In genomic region chr6:91209780-91210179, GRCm38 (mm10) we compare ENCODE assay signal across 12 mouse cellular contexts. TPM values are rescaled to one million over a fixed set of nuclear protein-coding genes. Genes with fewer than 3 reads are reported as not detected.
DNase-seq lines count a peak whose midpoint lies in the region; ATAC-seq and TF ChIP-seq lines count a peak whose summit lies in the region.
"Had no signal": no experiment of that assay in that cellular context is flagged by ENCODE, and none has a peak within 500 bp of the region (broad histone marks: within the 10 kb centered on the region; RNA-seq: fewer than 3 reads in every experiment).

No protein-coding gene starts in this region.

- ATAC-seq in hindbrain, postnatal 0 days = no peak; the same call in 1 of the 2 replicates
- peak; percentile 47; the same call in 1 of the 2 replicates for ATAC-seq in midbrain, embryonic 12.5 days (ENCODE audit: low FRiP score, low read depth)
- no peak for ATAC-seq in midbrain, embryonic 13.5 days
- ATAC-seq in embryonic facial prominence, embryonic 13.5 days (ENCODE audit: insufficient number of reproducible peaks, insufficient read depth, low FRiP score, low TSS enrichment, low read depth) = peak; percentile 21; the same call in 1 of the 2 replicates
- ATAC-seq in limb, embryonic 13.5 days (ENCODE audit: low FRiP score, low read depth) = peak; percentile 35

- no peak for TF ChIP-seq CTCF in hindbrain, postnatal 0 days (IDR thresholded peaks at IDR 0.05; ENCODE audit: low read depth)

- 12% methylated on average over 2 of the region's 2 CpGs for WGBS in hindbrain, embryonic 10.5 days
- 24% methylated on average over 2 of the region's 2 CpGs for WGBS in hindbrain, postnatal 0 days
- WGBS in midbrain, embryonic 12.5 days = 0% methylated on average over 2 of the region's 2 CpGs
- WGBS in midbrain, embryonic 13.5 days = 6% methylated on average over 2 of the region's 2 CpGs
- 5% methylated on average over 2 of the region's 2 CpGs for WGBS in embryonic facial prominence, embryonic 13.5 days
- WGBS in limb, embryonic 13.5 days = 0% methylated on average over 2 of the region's 2 CpGs

- peaks cover 45% of the 10 kb centered on the region for H3K4me1 ChIP-seq in hindbrain, embryonic 10.5 days (replicated peaks)
- H3K4me1 ChIP-seq in hindbrain, postnatal 0 days (ENCODE audit: insufficient read depth, low read length) = peaks cover 8% of the 10 kb centered on the region
- peaks cover 20% of the 10 kb centered on the region for H3K4me1 ChIP-seq in midbrain, embryonic 12.5 days
- peaks cover 20% of the 10 kb centered on the region for H3K4me1 ChIP-seq in midbrain, embryonic 13.5 days (replicated peaks)
- peaks cover 69% of the 10 kb centered on the region for H3K4me1 ChIP-seq in embryonic facial prominence, embryonic 13.5 days
- H3K4me1 ChIP-seq in limb, embryonic 13.5 days = peaks cover 76% of the 10 kb centered on the region

- H3K27ac ChIP-seq in hindbrain, embryonic 10.5 days = peak overlapping the region; percentile 76
- H3K27ac ChIP-seq in hindbrain, postnatal 0 days = no peak overlapping the region
- 0 out of 2 replicates have a peak overlapping the region, but pooled peaks have one; percentile 0 for H3K27ac ChIP-seq in midbrain, embryonic 12.5 days (replicated peaks)
- no peak overlapping the region for H3K27ac ChIP-seq in midbrain, embryonic 13.5 days
- H3K27ac ChIP-seq in embryonic facial prominence, embryonic 13.5 days = peak overlapping the region; percentile 79
- H3K27ac ChIP-seq in limb, embryonic 13.5 days = peak overlapping the region; percentile 78
- H3K27ac ChIP-seq: gastrocnemius, adult 2 months had no signal

- H3K36me3 ChIP-seq in hindbrain, embryonic 10.5 days = no peaks in the 10 kb centered on the region
- H3K36me3 ChIP-seq in hindbrain, postnatal 0 days (ENCODE audit: insufficient read depth, low read length) = no peaks in the 10 kb centered on the region
- no peaks in the 10 kb centered on the region for H3K36me3 ChIP-seq in midbrain, embryonic 12.5 days
- no peaks in the 10 kb centered on the region for H3K36me3 ChIP-seq in midbrain, embryonic 13.5 days
- no peaks in the 10 kb centered on the region for H3K36me3 ChIP-seq in embryonic facial prominence, embryonic 13.5 days
- H3K36me3 ChIP-seq in limb, embryonic 13.5 days = no peaks in the 10 kb centered on the region

- DNase-seq in hindbrain, embryonic 10.5 days (ENCODE audit: low spot score) = peak; percentile 19
- DNase-seq in hindbrain, postnatal 0 days (ENCODE audit: low spot score) = no peak
- DNase-seq in right cerebral cortex, postnatal 25 days = no peak
- no peak for DNase-seq in cerebellum, adult 11 months
- DNase-seq: gastrocnemius, adult 2 months; kidney, adult 2 months; thymus, postnatal 25 days had no signal

- no peak overlapping the region for H3K4me3 ChIP-seq in hindbrain, embryonic 10.5 days
- no peak overlapping the region for H3K4me3 ChIP-seq in hindbrain, postnatal 0 days (ENCODE audit: low read length)
- no peak overlapping the region for H3K4me3 ChIP-seq in midbrain, embryonic 12.5 days
- no peak overlapping the region for H3K4me3 ChIP-seq in midbrain, embryonic 13.5 days (replicated peaks)
- H3K4me3 ChIP-seq in embryonic facial prominence, embryonic 13.5 days = no peak overlapping the region
- H3K4me3 ChIP-seq in limb, embryonic 13.5 days = no peak overlapping the region
- H3K4me3 ChIP-seq: gastrocnemius, adult 2 months had no signal

- no peak overlapping the region for H3K9ac ChIP-seq in hindbrain, postnatal 0 days (replicated peaks; ENCODE audit: low read length)
- no peak overlapping the region for H3K9ac ChIP-seq in midbrain, embryonic 12.5 days (replicated peaks)
- no peak overlapping the region for H3K9ac ChIP-seq in midbrain, embryonic 13.5 days (replicated peaks)
- no peak overlapping the region; the same call in 1 of the 2 replicates for H3K9ac ChIP-seq in embryonic facial prominence, embryonic 13.5 days
- H3K9ac ChIP-seq in limb, embryonic 13.5 days = no peak overlapping the region

- H3K27me3 ChIP-seq in hindbrain, embryonic 10.5 days (ENCODE audit: insufficient read depth, poor library complexity, severe bottlenecking) = peaks cover 43% of the 10 kb centered on the region
- no peaks in the 10 kb centered on the region; the same call in 1 of the 2 replicates for H3K27me3 ChIP-seq in hindbrain, postnatal 0 days (ENCODE audit: insufficient read depth, low read length)
- H3K27me3 ChIP-seq in midbrain, embryonic 12.5 days = peaks cover 32% of the 10 kb centered on the region
- H3K27me3 ChIP-seq in midbrain, embryonic 13.5 days = peaks cover 21% of the 10 kb centered on the region
- no peaks in the 10 kb centered on the region for H3K27me3 ChIP-seq in embryonic facial prominence, embryonic 13.5 days
- H3K27me3 ChIP-seq in limb, embryonic 13.5 days = no peaks in the 10 kb centered on the region

- no peaks in the 10 kb centered on the region for H3K9me3 ChIP-seq in hindbrain, embryonic 10.5 days
- H3K9me3 ChIP-seq in hindbrain, postnatal 0 days (ENCODE audit: low read length) = no peaks in the 10 kb centered on the region
- H3K9me3 ChIP-seq in midbrain, embryonic 12.5 days = no peaks in the 10 kb centered on the region
- H3K9me3 ChIP-seq in midbrain, embryonic 13.5 days = no peaks in the 10 kb centered on the region
- H3K9me3 ChIP-seq in embryonic facial prominence, embryonic 13.5 days = no peaks in the 10 kb centered on the region
- no peaks in the 10 kb centered on the region for H3K9me3 ChIP-seq in limb, embryonic 13.5 days

- no peak overlapping the region for H3K4me2 ChIP-seq in hindbrain, postnatal 0 days (ENCODE audit: low read depth, low read length)
- H3K4me2 ChIP-seq in midbrain, embryonic 12.5 days (replicated peaks) = no peak overlapping the region
- H3K4me2 ChIP-seq in midbrain, embryonic 13.5 days (replicated peaks) = no peak overlapping the region
- H3K4me2 ChIP-seq in embryonic facial prominence, embryonic 13.5 days = no peak overlapping the region
- 0 out of 2 replicates have a peak overlapping the region, but pooled peaks have one; percentile 1 for H3K4me2 ChIP-seq in limb, embryonic 13.5 days (replicated peaks)

RNA-seq across cellular contexts. Expression of gene Fbln2, which starts 2.5 kb away (rescaled TPM):
- polyA plus RNA-seq in hindbrain, embryonic 10.5 days (2016; fragmentation: Nextera tagmentation; extraction: Ambion mirVana) = 28.5 and 32.2 TPM in 2 replicates
- 50.6 and 50.9 TPM in 2 replicates for total RNA-seq in hindbrain, postnatal 0 days (2014; rRNA removed)
- 18.5 and 21.2 TPM in 2 replicates for polyA plus RNA-seq in hindbrain, postnatal 0 days (2015; fragmentation: Nextera tagmentation; extraction: Ambion mirVana)
- 41.7 and 66.6 TPM in 2 replicates for polyA plus RNA-seq in midbrain, embryonic 12.5 days (2016; fragmentation: Nextera tagmentation; extraction: Ambion mirVana)
- 10.8 and 11.1 TPM in 2 replicates for polyA plus RNA-seq in midbrain, embryonic 13.5 days (2015; fragmentation: Nextera tagmentation; extraction: Ambion mirVana)
- 298 and 344 TPM in 2 replicates for polyA plus RNA-seq in embryonic facial prominence, embryonic 13.5 days (2015; fragmentation: Nextera tagmentation; extraction: Ambion mirVana)
- polyA plus RNA-seq in limb, embryonic 13.5 days (2015; fragmentation: Nextera tagmentation; extraction: Ambion mirVana) = 192 and 196 TPM in 2 replicates
- total RNA-seq: common myeloid progenitor, adult 5-6 weeks had no signal

RNA-seq across cellular contexts. Expression of gene Hdac11, which starts 53.3 kb away (rescaled TPM):
- polyA plus RNA-seq in hindbrain, embryonic 10.5 days (2016; fragmentation: Nextera tagmentation; extraction: Ambion mirVana) = 12.3 and 15.6 TPM in 2 replicates
- total RNA-seq in hindbrain, postnatal 0 days (2014; rRNA removed) = 100 and 111 TPM in 2 replicates
- polyA plus RNA-seq in hindbrain, postnatal 0 days (2015; fragmentation: Nextera tagmentation; extraction: Ambion mirVana) = 50.1 and 50.7 TPM in 2 replicates
- 16.4 and 17.2 TPM in 2 replicates for polyA plus RNA-seq in midbrain, embryonic 12.5 days (2016; fragmentation: Nextera tagmentation; extraction: Ambion mirVana)
- polyA plus RNA-seq in midbrain, embryonic 13.5 days (2015; fragmentation: Nextera tagmentation; extraction: Ambion mirVana) = 28.8 and 32.1 TPM in 2 replicates
- 12.8 and 15.6 TPM in 2 replicates for polyA plus RNA-seq in embryonic facial prominence, embryonic 13.5 days (2015; fragmentation: Nextera tagmentation; extraction: Ambion mirVana)
- polyA plus RNA-seq in limb, embryonic 13.5 days (2015; fragmentation: Nextera tagmentation; extraction: Ambion mirVana) = 16.1 and 18.6 TPM in 2 replicates

Comparison
In these comparisons a context has a peak if more than half of its experiments do, and no peak if none do; other contexts are left out.
1. H3K27ac ChIP-seq: peak in hindbrain, embryonic 10.5 days (single experiment), midbrain, embryonic 12.5 days (single experiment), embryonic facial prominence, embryonic 13.5 days (single experiment) and limb, embryonic 13.5 days (single experiment); none in hindbrain, postnatal 0 days (single experiment) and midbrain, embryonic 13.5 days (single experiment).
2. ATAC-seq: peak in midbrain, embryonic 12.5 days (single experiment), embryonic facial prominence, embryonic 13.5 days (single experiment) and limb, embryonic 13.5 days (single experiment); none in hindbrain, postnatal 0 days (single experiment) and midbrain, embryonic 13.5 days (single experiment).